Mouse (Mus musculus) liver, adult 2 months (tissue): Measurements from ENCODE around the gene Capn15. TPM values are rescaled to one million over a fixed set of nuclear protein-coding genes. Genes with fewer than 3 reads are reported as not detected.
A peak's percentile ranks its signal among the peaks of the same experiment; 100 is the strongest.

Experiments
- DNase-seq: peaks from one replicate; pipeline ENCODE4 v3.0.0-alpha.2; 2011; ENCODE audit warnings: low read depth, low spot score; ENCODE audit errors: extremely low read depth
- H3K27ac ChIP-seq: fragments of 200-500 bp; replicated peaks from 2 replicates; pipeline ENCODE4 v1.5.1; 2012; ENCODE audit warnings: low read depth, mild to moderate bottlenecking, control low read depth, inconsistent platforms, low read length; ENCODE audit not compliant: insufficient read depth
- H3K27me3 ChIP-seq: fragments of 200-500 bp; 2 replicates; pipeline ENCODE4 v1.6.1; 2012; ENCODE audit warnings: mild to moderate bottlenecking, moderate library complexity, low read length, inconsistent platforms; ENCODE audit not compliant: control insufficient read depth, insufficient read depth
- H3K36me3 ChIP-seq: fragments of 200-500 bp; 2 replicates; pipeline ENCODE4 v1.6.1; 2012; ENCODE audit warnings: low read length, inconsistent platforms; ENCODE audit not compliant: control insufficient read depth, insufficient read depth
- H3K4me1 ChIP-seq: fragments of 200-500 bp; 2 replicates; pipeline ENCODE4 v1.6.1; 2011; ENCODE audit warnings: low read length; ENCODE audit not compliant: control insufficient read depth, insufficient read depth
- H3K4me3 ChIP-seq: fragments of 200-500 bp; 2 replicates; pipeline ENCODE4 v1.5.1; 2011; ENCODE audit warnings: low read depth, mild to moderate bottlenecking, control low read depth, low read length, moderate library complexity; ENCODE audit not compliant: insufficient read depth
- H3K79me2 ChIP-seq: fragments of 200-500 bp; 2 replicates; pipeline ENCODE4 v1.6.1; 2012; ENCODE audit warnings: inconsistent platforms, mild to moderate bottlenecking, low read length, moderate library complexity; ENCODE audit not compliant: control insufficient read depth, insufficient read depth
- H3K9ac ChIP-seq: fragments of 200-500 bp; 2 replicates; pipeline ENCODE4 v1.6.1; 2012; ENCODE audit warnings: low read depth, mild to moderate bottlenecking, control low read depth, inconsistent platforms, low read length
- CTCF ChIP-seq: fragments of 200-500 bp; IDR thresholded peaks from 2 replicates; pipeline ENCODE4 v1.5.1; 2011; ENCODE audit warnings: low read depth, low read length, control low read depth
- POLR2A ChIP-seq: fragments of 200-500 bp; IDR thresholded peaks from 2 replicates; pipeline ENCODE4 v1.6.1; 2011; ENCODE audit warnings: low read length, control low read depth; ENCODE audit not compliant: insufficient read depth; ENCODE audit errors: extremely low read depth
- WGBS: fragments of 180-500 bp; shearing (Covaris S2); methylation state at CpG from one replicate; pipeline ENCODE4 v1.1.7; 2018; 5-methylcytosine and 5-hydroxymethylcytosine counted together
- polyA plus RNA-seq: library from polyadenylated mRNA; depleted of rRNA; stranded (reverse); fragments of >200 nt; gene quantifications from 2 replicates; pipeline ENCODE4 v1.2.3, GENCODE M21; 2012
- total RNA-seq: library from RNA; depleted of rRNA; stranded (reverse); fragments of >200 nt; gene quantifications from 2 replicates; pipeline ENCODE4 v1.2.3, GENCODE M21; 2014

Capn15 gene
- total and polyA plus RNA-seq, 2 experiments, result 1.8 to 23.3 TPM

GRCm38 (mm10) chr17:25919786-25920642 is 65.6 kb downstream of the Capn15 start:
- peak; percentile 100 for DNase-seq
- TF ChIP-seq CTCF (no peak), POLR2A (peak; percentile 55; the same call in 1 of the 2 replicates)
- Histone ChIP-seq H3K27ac (peak overlapping the region; percentile 89), H3K36me3 (no peaks in the 10 kb centered on the region), H3K4me1 (peaks cover 13% of the 10 kb centered on the region), H3K79me2 (peaks cover 25% of the 10 kb centered on the region), H3K27me3 (no peaks in the 10 kb centered on the region), H3K4me3 (peak overlapping the region; percentile 72), H3K9ac (peak overlapping the region; percentile 66)
- WGBS, result under 1% methylated on average over 39 of the region's 40 CpGs

- Histone ChIP-seq H3K9ac (peak within 1 kb of the TSS; percentile 85), H3K27me3 (no peaks in the 10 kb centered on the region), H3K27ac (peak within 1 kb of the TSS; percentile 89), H3K36me3 (no peaks in the 10 kb centered on the region), H3K4me3 (peak within 1 kb of the TSS; percentile 98), H3K4me1 (peaks cover 17% of the 10 kb centered on the region), H3K79me2 (peaks cover 25% of the 10 kb centered on the region)
- TF ChIP-seq CTCF (no peak), POLR2A (0 out of 2 replicates have a peak, but pooled peaks have one; percentile 14)
- under 1% methylated on average over 77 of the region's 78 CpGs for WGBS
- DNase-seq, result peak; percentile 24
These were observed 66.3 kb downstream of the Capn15 start, which contains the start of gene Rab40c for GRCm38 (mm10) chr17:25919144-25919785. Rab40c (minus strand) TSS chr17:25919727.

- H3K4me1 ChIP-seq, result peaks cover 26% of the 10 kb centered on the region
- no peak overlapping the region for H3K27ac ChIP-seq
These were observed 67.4 kb downstream of the Capn15 start for GRCm38 (mm10) chr17:25918037-25918750.

GRCm38 (mm10) chr17:25916931-25917647 is 68.5 kb downstream of the Capn15 start:
- WGBS, result 45% methylated on average over 8 of the region's 8 CpGs
- no peak for DNase-seq
- H3K9ac ChIP-seq, result no peak overlapping the region
- H3K79me2 ChIP-seq, result peaks cover 29% of the 10 kb centered on the region
- H3K27ac ChIP-seq, result no peak overlapping the region
- no peaks in the 10 kb centered on the region for H3K36me3 ChIP-seq
- TF ChIP-seq CTCF (no peak), POLR2A (no peak)
- H3K4me1 ChIP-seq, result peaks cover 27% of the 10 kb centered on the region
- H3K4me3 ChIP-seq, result no peak overlapping the region
- no peaks in the 10 kb centered on the region for H3K27me3 ChIP-seq

More at GRCm38 (mm10) chr17:25918037-25918750, 67.4 kb downstream of the Capn15 start:
- WGBS, result 82% methylated on average over 9 of the region's 9 CpGs
- DNase-seq, result no peak
- Histone ChIP-seq H3K27me3 (no peaks in the 10 kb centered on the region), H3K36me3 (no peaks in the 10 kb centered on the region), H3K4me3 (peak overlapping the region; percentile 98), H3K9ac (peak overlapping the region; percentile 85), H3K79me2 (peaks cover 29% of the 10 kb centered on the region)
- TF ChIP-seq CTCF (no peak), POLR2A (no peak)

- 26% methylated on average over 4 of the region's 4 CpGs for WGBS
- Histone ChIP-seq H3K27me3 (no peaks in the 10 kb centered on the region), H3K27ac (peak overlapping the region; percentile 11), H3K36me3 (no peaks in the 10 kb centered on the region), H3K4me3 (no peak overlapping the region), H3K9ac (no peak overlapping the region), H3K4me1 (peaks cover 30% of the 10 kb centered on the region), H3K79me2 (peaks cover 42% of the 10 kb centered on the region)
- TF ChIP-seq CTCF, result no peak
- TF ChIP-seq POLR2A, result no peak
- no peak for DNase-seq
These were observed 71.3 kb downstream of the Capn15 start for GRCm38 (mm10) chr17:25914295-25914694.
